Mouse (Mus musculus) urinary bladder, adult 18-20 months (tissue): ENCODE data around the gene Dido1.
A peak's percentile ranks its signal among the peaks of the same experiment; 100 is the strongest.
"Not testable (repeated sequence)": the region's sequence is repeated elsewhere in the genome, so short reads cannot be mapped to it uniquely, and the experiment has no call there.

Experiments used
- DNase-seq, 2 experiments: peaks; one replicate each; pipeline ENCODE4 v3.0.0; 2022; ENCODE audit warnings: low spot score in 2 of 2, mixed read lengths in 2 of 2

Dido1 gene

GRCm38 (mm10) chr2:180724585-180725413, 15.0 kb upstream of the Dido1 start, which contains the start of gene Slc17a9:
TSS of gene Slc17a9 (plus strand) at chr2:180725263.
- peak in 1 of 2 experiments; percentile 40 for DNase-seq

- DNase-seq, result no peak
Observed at GRCm38 (mm10) chr2:180723865-180724264, 14.1 kb upstream of the Dido1 start.

- not testable (repeated sequence) for DNase-seq
Observed at GRCm38 (mm10) chr2:180722748-180723147, 12.9 kb upstream of the Dido1 start.

GRCm38 (mm10) chr2:180712037-180712689, 2.4 kb upstream of the Dido1 start:
- DNase-seq, result no peak

- no peak for DNase-seq
Observed at GRCm38 (mm10) chr2:180711527-180711926, 1.7 kb upstream of the Dido1 start.

- DNase-seq, result no peak
Observed at GRCm38 (mm10) chr2:180710276-180711155, 717 bp upstream of the Dido1 start.

GRCm38 (mm10) chr2:180709023-180709922, 526 bp downstream of the Dido1 start:
- DNase-seq, result no peak

GRCm38 (mm10) chr2:180705975-180706374, 3.8 kb downstream of the Dido1 start:
- no peak for DNase-seq

- DNase-seq, result no peak
Observed at GRCm38 (mm10) chr2:180705066-180705465, 4.7 kb downstream of the Dido1 start.

GRCm38 (mm10) chr2:180704591-180704990, 5.2 kb downstream of the Dido1 start:
- peak in 1 of 2 experiments; percentile 36 for DNase-seq

GRCm38 (mm10) chr2:180703645-180704359, 6.0 kb downstream of the Dido1 start:
- DNase-seq, result no peak

- no peak for DNase-seq
Observed at GRCm38 (mm10) chr2:180703175-180703574, 6.6 kb downstream of the Dido1 start.

- DNase-seq, result no peak
Observed at GRCm38 (mm10) chr2:180702701-180703149, 7.1 kb downstream of the Dido1 start.

GRCm38 (mm10) chr2:180701767-180702621, 7.8 kb downstream of the Dido1 start:
- DNase-seq, result peak; percentile 86 to 87

- DNase-seq, result no peak
Observed at GRCm38 (mm10) chr2:180701053-180701766, 8.6 kb downstream of the Dido1 start.

GRCm38 (mm10) chr2:180700457-180700856, 9.3 kb downstream of the Dido1 start:
- DNase-seq, result no peak

- no peak for DNase-seq
Observed at GRCm38 (mm10) chr2:180695176-180695575, 14.6 kb downstream of the Dido1 start.

GRCm38 (mm10) chr2:180692630-180693029, 17.2 kb downstream of the Dido1 start:
- no peak for DNase-seq

GRCm38 (mm10) chr2:180689841-180690240, 20.0 kb downstream of the Dido1 start:
- no peak for DNase-seq
